Mouse (Mus musculus): Measurements from ENCODE around the gene Ppp2r1a. TPM values are rescaled to one million over a fixed set of nuclear protein-coding genes. Genes with fewer than 3 reads are reported as not detected.

The Ppp2r1a gene
- 63.8 and 65.8 TPM in 2 replicates for polyA plus RNA-seq (2015; fragmentation: Nextera tagmentation; extraction: Ambion mirVana)

DNA sequence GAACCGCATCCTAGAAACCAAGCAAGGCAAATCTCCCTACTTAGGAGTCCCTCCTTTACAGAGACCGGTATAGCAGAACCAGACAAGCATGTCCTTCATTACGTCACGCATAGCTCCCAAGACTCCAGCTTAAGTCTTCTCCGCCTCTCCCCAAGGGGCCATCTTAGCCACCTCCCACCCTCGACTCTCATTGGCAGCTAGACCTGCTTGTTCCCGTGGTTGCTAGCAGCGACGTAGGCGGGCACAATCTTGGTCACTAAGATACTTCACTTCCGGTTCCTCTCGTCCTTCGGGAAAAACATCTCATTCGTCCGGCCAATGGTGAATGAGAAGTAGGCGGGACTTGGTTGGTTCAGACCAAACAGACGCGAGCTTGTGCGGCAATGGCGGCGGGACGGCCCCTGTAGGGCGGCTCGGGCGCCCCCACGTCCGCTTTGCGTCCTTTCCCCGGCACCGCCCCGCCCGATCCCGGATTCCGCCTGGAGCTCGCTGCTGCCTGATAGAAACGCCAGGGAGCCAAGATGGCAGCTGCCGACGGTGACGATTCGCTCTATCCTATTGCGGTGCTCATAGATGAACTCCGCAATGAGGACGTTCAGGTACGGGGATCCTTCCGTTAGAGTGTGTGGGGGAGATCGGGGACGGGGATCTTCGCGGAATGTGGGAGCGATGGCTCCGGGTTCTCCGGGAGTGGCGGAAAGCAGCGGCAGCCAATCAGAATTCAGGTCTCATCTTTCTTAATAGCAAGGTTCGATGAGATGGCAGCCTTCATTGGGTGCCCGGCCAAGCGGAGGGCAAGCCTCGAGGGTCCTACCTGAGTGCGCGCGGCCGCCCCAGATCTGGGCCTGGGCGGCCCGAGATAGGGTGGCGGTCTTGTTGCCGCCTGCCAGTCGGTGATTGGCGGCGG, at the start of gene Ppp2r1a:
Ppp2r1a (plus strand) TSS at position 327 of the 907 bp plus-strand sequence.
- peak within 1 kb of the TSS; percentile 86 for H3K9ac ChIP-seq (replicated peaks)
- H3K36me3 ChIP-seq (replicated peaks; ENCODE audit: insufficient read depth, low read length), result 0 out of 2 replicates have a peak, but pooled peaks cover 2% of the 10 kb centered on the region
- H3K27ac ChIP-seq (ENCODE audit: low read depth), result peak within 1 kb of the TSS; percentile 98
- H3K9me3 ChIP-seq (ENCODE audit: low read length), result no peaks in the 10 kb centered on the region
- DNase-seq (peak; percentile 96), ATAC-seq (peak; percentile 97)
- H3K4me2 ChIP-seq (ENCODE audit: low read depth, low read length), result peak within 1 kb of the TSS; percentile 85
- peaks cover 22% of the 10 kb centered on the region for H3K4me1 ChIP-seq (ENCODE audit: insufficient read depth)
- WGBS (ENCODE audit: insufficient replicate concordance), result under 1% methylated on average over 69 of the region's 69 CpGs
- H3K4me3 ChIP-seq (ENCODE audit: low read depth, low read length), result peak within 1 kb of the TSS; percentile 90
- H3K27me3 ChIP-seq (ENCODE audit: insufficient read depth, low read length), result no peaks in the 10 kb centered on the region
- TF ChIP-seq CTCF (IDR thresholded peaks at IDR 0.05; ENCODE audit: low read depth) (peak; percentile 29; the same call in 1 of the 2 replicates), EP300 (IDR thresholded peaks at IDR 0.05; ENCODE audit: low read depth) (no peak; the same call in 1 of the 2 replicates)

- Histone ChIP-seq H3K27ac (ENCODE audit: low read depth) (no peak within 1 kb of the TSS), H3K4me2 (ENCODE audit: low read depth, low read length) (no peak within 1 kb of the TSS), H3K4me1 (ENCODE audit: insufficient read depth) (no peaks in the 10 kb centered on the region), H3K4me3 (ENCODE audit: low read depth, low read length) (no peak within 1 kb of the TSS), H3K9ac (replicated peaks) (no peak within 1 kb of the TSS), H3K27me3 (ENCODE audit: insufficient read depth, low read length) (no peaks in the 10 kb centered on the region), H3K36me3 (replicated peaks; ENCODE audit: insufficient read depth, low read length) (no peaks in the 10 kb centered on the region), H3K9me3 (ENCODE audit: low read length) (no peaks in the 10 kb centered on the region)
- DNase-seq (no peak), ATAC-seq (no peak)
- WGBS (ENCODE audit: insufficient replicate concordance), result 48% methylated on average over 2 of the region's 2 CpGs
- no peak for TF ChIP-seq CTCF (IDR thresholded peaks at IDR 0.05; ENCODE audit: low read depth)
- TF ChIP-seq EP300 (IDR thresholded peaks at IDR 0.05; ENCODE audit: low read depth), result no peak
Measured at GRCm38 (mm10) chr17:20904991-20905390, 40.1 kb upstream of the Ppp2r1a start, which contains the start of gene Vmn1r231. Vmn1r231 (minus strand) TSS chr17:20905091.

DNA sequence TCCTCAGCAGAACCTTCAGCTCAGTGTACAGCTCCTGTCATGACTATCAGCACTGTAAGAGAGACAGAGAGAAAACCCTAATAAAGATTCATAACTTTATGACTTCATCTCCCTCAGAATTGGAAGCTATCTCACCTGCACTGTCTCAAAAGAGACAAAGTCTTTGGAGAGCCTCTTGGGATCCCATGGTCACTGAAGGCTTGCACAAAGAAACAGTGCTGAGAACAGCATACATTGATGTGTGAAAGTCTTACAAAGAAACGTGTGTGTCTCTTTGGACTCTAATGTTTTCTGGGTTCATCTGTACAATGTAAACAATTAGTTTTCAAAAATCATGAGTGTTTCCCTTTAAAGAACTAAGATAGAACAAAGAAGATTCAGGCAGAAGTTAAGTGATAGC, 25.5 kb upstream of the Ppp2r1a start, which contains the start of gene Vmn1r232:
Vmn1r232 (minus strand) TSS at position 101 of the 400 bp plus-strand sequence.
- Histone ChIP-seq H3K27ac (ENCODE audit: low read depth) (no peak within 1 kb of the TSS), H3K4me3 (ENCODE audit: low read depth, low read length) (no peak within 1 kb of the TSS), H3K9me3 (ENCODE audit: low read length) (no peaks in the 10 kb centered on the region), H3K36me3 (replicated peaks; ENCODE audit: insufficient read depth, low read length) (no peaks in the 10 kb centered on the region), H3K27me3 (ENCODE audit: insufficient read depth, low read length) (no peaks in the 10 kb centered on the region), H3K4me1 (ENCODE audit: insufficient read depth) (no peaks in the 10 kb centered on the region), H3K4me2 (ENCODE audit: low read depth, low read length) (no peak within 1 kb of the TSS), H3K9ac (replicated peaks) (no peak within 1 kb of the TSS)
- 47% methylated on average over 1 of the region's 1 CpGs for WGBS (ENCODE audit: insufficient replicate concordance)
- ATAC-seq, result no peak
- TF ChIP-seq EP300 (IDR thresholded peaks at IDR 0.05; ENCODE audit: low read depth), result no peak
- TF ChIP-seq CTCF (IDR thresholded peaks at IDR 0.05; ENCODE audit: low read depth), result no peak
- DNase-seq, result no peak

- peak overlapping the region; percentile 57 for H3K9ac ChIP-seq (replicated peaks)
- H3K36me3 ChIP-seq (replicated peaks; ENCODE audit: insufficient read depth, low read length), result no peaks in the 10 kb centered on the region
- 47% methylated on average over 3 of the region's 3 CpGs for WGBS (ENCODE audit: insufficient replicate concordance)
- H3K4me1 ChIP-seq (ENCODE audit: insufficient read depth), result peaks cover 22% of the 10 kb centered on the region
- ATAC-seq, result no peak
- TF ChIP-seq CTCF (IDR thresholded peaks at IDR 0.05; ENCODE audit: low read depth), result no peak
- no peak for TF ChIP-seq EP300 (IDR thresholded peaks at IDR 0.05; ENCODE audit: low read depth)
- H3K4me3 ChIP-seq (ENCODE audit: low read depth, low read length), result peak overlapping the region; percentile 90
- peak overlapping the region; percentile 84 for H3K27ac ChIP-seq (ENCODE audit: low read depth)
- H3K27me3 ChIP-seq (ENCODE audit: insufficient read depth, low read length), result no peaks in the 10 kb centered on the region
- no peaks in the 10 kb centered on the region for H3K9me3 ChIP-seq (ENCODE audit: low read length)
- H3K4me2 ChIP-seq (ENCODE audit: low read depth, low read length), result peak overlapping the region; percentile 76
- no peak for DNase-seq
Measured at GRCm38 (mm10) chr17:20944226-20944625, 885 bp upstream of the Ppp2r1a start.

- H3K27me3 ChIP-seq (ENCODE audit: insufficient read depth, low read length), result no peaks in the 10 kb centered on the region
- H3K36me3 ChIP-seq (replicated peaks; ENCODE audit: insufficient read depth, low read length), result 0 out of 2 replicates have a peak, but pooled peaks cover 5% of the 10 kb centered on the region
- no peaks in the 10 kb centered on the region for H3K9me3 ChIP-seq (ENCODE audit: low read length)
- peaks cover 22% of the 10 kb centered on the region for H3K4me1 ChIP-seq (ENCODE audit: insufficient read depth)
- TF ChIP-seq EP300 (IDR thresholded peaks at IDR 0.05; ENCODE audit: low read depth) (no peak), CTCF (IDR thresholded peaks at IDR 0.05; ENCODE audit: low read depth) (no peak)
- 1% methylated on average over 13 of the region's 13 CpGs for WGBS (ENCODE audit: insufficient replicate concordance)
- peak overlapping the region; percentile 85 for H3K4me2 ChIP-seq (ENCODE audit: low read depth, low read length)
- DNase-seq (peak; percentile 27), ATAC-seq (no peak)
- H3K27ac ChIP-seq (ENCODE audit: low read depth), result peak overlapping the region; percentile 98
- H3K4me3 ChIP-seq (ENCODE audit: low read depth, low read length), result peak overlapping the region; percentile 90
- peak overlapping the region; percentile 86 for H3K9ac ChIP-seq (replicated peaks)
Measured at GRCm38 (mm10) chr17:20946026-20946565, 985 bp downstream of the Ppp2r1a start.

DNA sequence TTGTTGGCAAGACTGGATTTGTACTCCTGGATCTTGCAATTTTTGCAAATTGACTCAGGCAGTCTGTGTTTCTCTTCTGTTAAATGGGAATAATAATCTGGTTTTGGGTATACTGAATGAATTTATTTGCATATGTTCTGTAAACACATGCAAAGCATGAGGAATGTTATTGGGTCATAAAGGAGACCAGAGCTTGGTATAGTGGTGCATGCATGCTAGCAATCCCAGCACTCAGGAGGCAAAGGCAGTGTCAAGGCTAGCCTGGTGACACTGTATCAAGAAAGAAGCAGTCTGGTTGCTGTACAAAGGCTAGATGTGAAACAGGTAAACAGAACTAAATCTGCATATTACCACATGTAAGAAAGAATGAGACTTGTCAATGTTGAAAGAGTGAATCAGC, 1.5 kb downstream of the Ppp2r1a start:
- TF ChIP-seq EP300 (IDR thresholded peaks at IDR 0.05; ENCODE audit: low read depth), result no peak
- no peak for TF ChIP-seq CTCF (IDR thresholded peaks at IDR 0.05; ENCODE audit: low read depth)
- Histone ChIP-seq H3K4me1 (ENCODE audit: insufficient read depth) (peaks cover 22% of the 10 kb centered on the region), H3K27ac (ENCODE audit: low read depth) (peak overlapping the region; percentile 98), H3K27me3 (ENCODE audit: insufficient read depth, low read length) (no peaks in the 10 kb centered on the region), H3K36me3 (replicated peaks; ENCODE audit: insufficient read depth, low read length) (peaks cover 7% of the 10 kb centered on the region; the same call in 1 of the 2 replicates), H3K9ac (replicated peaks) (peak overlapping the region; percentile 86), H3K4me3 (ENCODE audit: low read depth, low read length) (peak overlapping the region; percentile 90), H3K4me2 (ENCODE audit: low read depth, low read length) (peak overlapping the region; percentile 85), H3K9me3 (ENCODE audit: low read length) (no peaks in the 10 kb centered on the region)
- DNase-seq (no peak), ATAC-seq (no peak)
